Mouse (Mus musculus): ENCODE measurements around the gene Cradd.
A peak's percentile ranks its signal among the peaks of the same experiment; 100 is the strongest.

Gene Cradd

DNA sequence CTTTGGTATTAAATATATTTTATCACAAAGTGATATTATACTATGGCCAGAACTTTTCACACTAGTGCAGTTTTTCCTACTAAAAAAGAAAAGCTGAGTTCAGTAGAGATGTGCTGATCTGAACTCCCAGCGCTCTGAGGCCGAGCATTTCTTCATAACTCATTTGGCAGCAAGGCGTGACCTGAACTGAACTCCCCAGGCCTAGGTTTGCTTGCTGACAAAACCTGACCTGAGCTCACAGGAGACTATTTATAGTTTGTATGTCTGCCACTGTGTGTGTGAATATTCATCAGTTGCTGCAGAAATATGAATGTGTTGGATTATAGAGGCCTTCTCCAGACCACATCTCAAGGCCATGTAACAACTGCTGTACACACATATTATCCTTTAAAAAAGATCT, 63.5 kb downstream of the Cradd start:
- no peaks in the 10 kb centered on the region for H3K36me3 ChIP-seq (ENCODE audit: control insufficient read depth, insufficient read depth, low read length, poor library complexity, severe bottlenecking)
- DNase-seq (ENCODE audit: low read depth, low spot score) = no peak
- H3K27me3 ChIP-seq (ENCODE audit: control insufficient read depth, insufficient read depth, low read length, poor library complexity, severe bottlenecking) = no peaks in the 10 kb centered on the region

GRCm38 (mm10) chr10:95258471-95259155, 65.3 kb downstream of the Cradd start:
- DNase-seq (ENCODE audit: low read depth, low spot score) = no peak
- H3K36me3 ChIP-seq (ENCODE audit: control insufficient read depth, insufficient read depth, low read length, poor library complexity, severe bottlenecking) = no peaks in the 10 kb centered on the region
- no peaks in the 10 kb centered on the region for H3K27me3 ChIP-seq (ENCODE audit: control insufficient read depth, insufficient read depth, low read length, poor library complexity, severe bottlenecking)

GRCm38 (mm10) chr10:95257979-95258378, 66.0 kb downstream of the Cradd start:
- H3K36me3 ChIP-seq (ENCODE audit: control insufficient read depth, insufficient read depth, low read length, poor library complexity, severe bottlenecking) = no peaks in the 10 kb centered on the region
- DNase-seq (ENCODE audit: low read depth, low spot score) = peak; percentile 80
- H3K27me3 ChIP-seq (ENCODE audit: control insufficient read depth, insufficient read depth, low read length, poor library complexity, severe bottlenecking) = no peaks in the 10 kb centered on the region

- Histone ChIP-seq H3K36me3 (ENCODE audit: control insufficient read depth, insufficient read depth, low read length, poor library complexity, severe bottlenecking) (no peaks in the 10 kb centered on the region), H3K27me3 (ENCODE audit: control insufficient read depth, insufficient read depth, low read length, poor library complexity, severe bottlenecking) (no peaks in the 10 kb centered on the region)
- no peak for DNase-seq (ENCODE audit: low read depth, low spot score)
Measured at GRCm38 (mm10) chr10:95256095-95256494, 67.8 kb downstream of the Cradd start.

DNA sequence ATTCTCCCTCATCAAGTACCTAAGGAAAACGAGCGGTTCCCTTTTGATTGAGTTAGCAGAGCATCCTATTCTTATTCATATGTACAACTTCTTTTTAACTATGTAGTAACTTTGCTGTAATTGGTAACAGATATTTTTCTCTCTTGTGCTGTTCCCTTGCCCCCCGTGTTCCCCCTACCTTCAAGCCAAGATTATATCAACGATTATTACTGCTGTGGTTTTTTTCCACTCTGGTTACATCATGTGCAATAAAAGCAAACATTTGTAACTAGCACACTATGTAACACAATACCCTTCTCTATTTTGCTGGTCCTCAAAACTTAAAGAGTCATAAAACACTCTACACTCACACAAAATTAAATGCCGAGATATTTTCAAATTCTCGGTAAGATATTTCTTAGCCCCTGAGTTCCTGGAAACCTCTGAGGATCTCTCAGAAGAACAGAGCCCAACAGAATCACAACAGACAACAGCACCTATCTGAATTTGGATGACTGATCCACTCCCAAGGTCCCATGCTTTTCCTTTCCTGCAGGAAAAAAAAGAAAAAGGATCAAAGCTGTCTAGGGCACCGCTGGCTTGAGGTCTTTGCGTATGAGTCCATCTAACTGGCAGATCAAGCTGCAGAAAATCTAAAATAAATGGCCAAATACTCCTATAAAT, 68.8 kb downstream of the Cradd start:
- Histone ChIP-seq H3K27me3 (ENCODE audit: control insufficient read depth, insufficient read depth, low read length, poor library complexity, severe bottlenecking) (no peaks in the 10 kb centered on the region), H3K36me3 (ENCODE audit: control insufficient read depth, insufficient read depth, low read length, poor library complexity, severe bottlenecking) (no peaks in the 10 kb centered on the region)
- DNase-seq (ENCODE audit: low read depth, low spot score) = no peak

- no peak for DNase-seq (ENCODE audit: low read depth, low spot score)
- no peaks in the 10 kb centered on the region for H3K27me3 ChIP-seq (ENCODE audit: control insufficient read depth, insufficient read depth, low read length, poor library complexity, severe bottlenecking)
- no peaks in the 10 kb centered on the region for H3K36me3 ChIP-seq (ENCODE audit: control insufficient read depth, insufficient read depth, low read length, poor library complexity, severe bottlenecking)
Measured at GRCm38 (mm10) chr10:95254453-95255001, 69.4 kb downstream of the Cradd start.

GRCm38 (mm10) chr10:95254046-95254445, 69.9 kb downstream of the Cradd start:
- Histone ChIP-seq H3K36me3 (ENCODE audit: control insufficient read depth, insufficient read depth, low read length, poor library complexity, severe bottlenecking) (no peaks in the 10 kb centered on the region), H3K27me3 (ENCODE audit: control insufficient read depth, insufficient read depth, low read length, poor library complexity, severe bottlenecking) (no peaks in the 10 kb centered on the region)
- no peak for DNase-seq (ENCODE audit: low read depth, low spot score)

DNA sequence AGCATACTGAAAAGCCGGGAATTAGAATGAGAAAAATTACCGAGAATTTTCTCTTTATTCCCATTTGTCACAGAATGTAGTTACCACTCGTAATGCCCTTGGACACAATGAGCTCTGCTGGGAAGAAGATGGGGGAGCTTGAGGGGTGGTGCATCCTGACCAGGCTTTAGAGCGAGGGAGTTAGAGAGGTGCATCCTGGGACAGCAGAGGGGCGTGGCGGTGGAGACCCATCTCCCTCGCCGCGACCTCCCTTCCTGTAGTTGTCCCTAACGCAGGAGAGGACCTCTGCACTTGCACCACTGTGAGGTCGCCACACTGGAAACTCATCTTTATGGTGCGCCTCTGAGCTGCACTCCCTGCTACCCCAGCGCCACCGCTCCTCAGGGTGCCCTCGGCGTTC, 72.3 kb downstream of the Cradd start:
- DNase-seq (ENCODE audit: low read depth, low spot score) = no peak
- Histone ChIP-seq H3K36me3 (ENCODE audit: control insufficient read depth, insufficient read depth, low read length, poor library complexity, severe bottlenecking) (no peaks in the 10 kb centered on the region), H3K27me3 (ENCODE audit: control insufficient read depth, insufficient read depth, low read length, poor library complexity, severe bottlenecking) (no peaks in the 10 kb centered on the region)

- no peak for DNase-seq (ENCODE audit: low read depth, low spot score)
- H3K36me3 ChIP-seq (ENCODE audit: control insufficient read depth, insufficient read depth, low read length, poor library complexity, severe bottlenecking) = no peaks in the 10 kb centered on the region
- H3K27me3 ChIP-seq (ENCODE audit: control insufficient read depth, insufficient read depth, low read length, poor library complexity, severe bottlenecking) = no peaks in the 10 kb centered on the region
Measured at GRCm38 (mm10) chr10:95248362-95248761, 75.6 kb downstream of the Cradd start.

DNA sequence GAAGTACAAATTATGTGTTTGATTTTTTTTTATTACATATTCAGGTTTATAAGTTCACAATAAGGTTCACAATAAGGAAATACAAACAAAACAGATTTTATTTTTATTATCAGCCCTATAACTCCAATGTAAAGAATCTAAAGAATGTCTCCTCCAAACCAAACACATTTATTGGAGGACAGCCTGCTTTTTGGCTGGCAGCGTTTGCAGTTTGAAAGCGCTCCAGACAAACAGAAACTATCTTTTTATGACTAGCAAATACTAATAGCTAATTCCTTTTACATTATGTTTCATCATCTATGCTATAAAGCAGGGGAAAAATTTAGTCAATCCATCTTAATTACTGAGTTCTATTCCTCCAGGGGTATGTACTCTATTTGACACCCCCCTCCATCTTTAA, 77.2 kb downstream of the Cradd start:
- H3K36me3 ChIP-seq (ENCODE audit: control insufficient read depth, insufficient read depth, low read length, poor library complexity, severe bottlenecking) = no peaks in the 10 kb centered on the region
- no peaks in the 10 kb centered on the region for H3K27me3 ChIP-seq (ENCODE audit: control insufficient read depth, insufficient read depth, low read length, poor library complexity, severe bottlenecking)
- DNase-seq (ENCODE audit: low read depth, low spot score) = no peak

GRCm38 (mm10) chr10:95245680-95245982, 78.3 kb downstream of the Cradd start:
- Histone ChIP-seq H3K36me3 (ENCODE audit: control insufficient read depth, insufficient read depth, low read length, poor library complexity, severe bottlenecking) (no peaks in the 10 kb centered on the region), H3K27me3 (ENCODE audit: control insufficient read depth, insufficient read depth, low read length, poor library complexity, severe bottlenecking) (no peaks in the 10 kb centered on the region)
- DNase-seq (ENCODE audit: low read depth, low spot score) = no peak

DNA sequence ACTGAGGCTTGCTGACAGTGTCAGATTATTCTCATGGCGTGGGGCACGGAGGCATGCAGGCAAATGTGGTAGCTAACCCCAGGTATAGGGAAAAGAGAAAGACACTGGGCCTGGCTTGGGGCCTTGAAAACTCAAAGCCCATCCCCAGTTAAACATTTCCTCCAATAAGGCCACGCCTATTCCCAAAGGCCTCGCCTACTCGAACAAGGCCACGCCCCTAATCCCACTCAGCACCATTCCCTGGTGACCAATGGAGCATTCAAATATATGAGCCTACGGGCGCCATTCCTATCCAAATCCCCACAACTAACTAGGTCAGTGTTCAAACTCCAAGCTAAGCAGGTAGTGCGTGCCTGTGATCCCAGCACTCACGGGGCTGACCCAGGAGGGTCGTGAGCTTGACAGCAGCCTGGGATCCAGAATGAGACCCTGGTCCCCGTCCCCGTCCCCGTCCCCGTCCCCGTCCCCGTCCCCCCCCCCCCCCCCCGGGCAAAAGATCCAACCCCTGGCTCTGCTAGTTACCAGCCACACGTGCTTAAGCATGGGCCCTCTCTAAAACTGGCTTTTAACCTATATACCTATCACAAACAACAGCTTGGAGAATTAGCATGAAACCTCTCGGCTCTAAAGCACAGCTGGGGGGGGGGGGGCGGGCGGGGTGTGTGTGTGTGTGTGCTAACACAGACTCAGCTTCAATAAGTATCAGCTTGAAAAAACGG, 78.8 kb downstream of the Cradd start:
- no peak for DNase-seq (ENCODE audit: low read depth, low spot score)
- Histone ChIP-seq H3K27me3 (ENCODE audit: control insufficient read depth, insufficient read depth, low read length, poor library complexity, severe bottlenecking) (no peaks in the 10 kb centered on the region), H3K36me3 (ENCODE audit: control insufficient read depth, insufficient read depth, low read length, poor library complexity, severe bottlenecking) (no peaks in the 10 kb centered on the region)

DNA sequence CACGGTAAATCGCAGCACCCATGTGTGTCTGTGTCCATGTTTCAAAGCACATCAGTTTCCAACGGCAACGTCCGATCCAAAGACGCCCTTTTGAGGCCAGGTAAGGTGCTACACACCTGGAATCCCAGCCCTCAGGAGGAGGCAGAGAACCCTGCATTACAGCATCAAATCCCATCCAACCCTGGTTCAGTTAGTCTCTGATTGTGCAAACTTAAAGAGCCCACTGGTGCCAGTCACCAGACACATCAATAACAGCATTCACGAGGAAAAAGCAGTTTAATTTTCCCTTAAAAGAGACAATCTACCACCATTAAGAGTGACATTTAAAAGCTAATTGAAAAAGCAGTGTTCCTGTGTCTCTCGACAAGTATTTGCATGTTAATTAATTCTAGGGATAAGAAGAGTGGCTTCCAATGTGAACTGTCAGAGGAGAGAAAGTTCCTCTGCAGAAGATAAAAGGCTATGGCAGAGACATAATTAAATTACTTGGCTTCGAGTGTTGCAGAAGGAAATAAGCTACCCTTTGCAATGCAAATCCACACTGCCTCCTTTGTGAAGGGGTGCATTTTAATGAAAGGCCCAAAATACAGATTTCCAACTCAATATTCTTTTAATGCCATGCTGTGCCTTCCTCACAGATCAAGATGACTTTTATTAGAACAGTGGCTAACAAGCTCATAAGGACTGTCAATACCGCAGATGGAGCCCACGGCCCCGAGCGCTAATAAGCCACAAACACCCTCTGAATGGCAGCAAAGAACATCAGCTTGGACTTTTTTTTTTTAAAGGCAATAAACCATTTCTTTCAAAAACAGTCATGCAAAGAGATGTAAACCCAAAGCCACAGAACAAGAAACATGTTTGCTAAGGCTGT, 84.5 kb downstream of the Cradd start:
- DNase-seq (ENCODE audit: low read depth, low spot score) = no peak
- Histone ChIP-seq H3K36me3 (ENCODE audit: control insufficient read depth, insufficient read depth, low read length, poor library complexity, severe bottlenecking) (no peaks in the 10 kb centered on the region), H3K27me3 (ENCODE audit: control insufficient read depth, insufficient read depth, low read length, poor library complexity, severe bottlenecking) (no peaks in the 10 kb centered on the region)

DNA sequence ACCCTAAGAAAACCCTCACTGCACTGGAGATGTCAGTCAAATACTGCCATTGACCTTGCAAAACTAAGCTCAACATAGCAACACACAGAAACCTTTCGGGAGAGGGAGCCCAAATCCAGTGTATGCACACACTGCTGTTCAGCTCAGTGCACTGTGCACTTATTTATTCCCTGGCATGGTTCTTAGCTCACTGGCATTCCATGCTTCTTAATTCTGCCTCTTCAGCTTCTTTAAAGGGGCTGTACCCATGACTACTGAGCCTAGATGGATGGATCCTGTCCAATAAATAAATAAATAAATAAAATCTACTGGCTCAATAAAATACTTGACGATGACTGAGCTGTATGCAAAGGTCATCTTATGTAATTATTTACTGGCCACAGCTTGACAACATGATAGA, 85.3 kb downstream of the Cradd start:
- Histone ChIP-seq H3K36me3 (ENCODE audit: control insufficient read depth, insufficient read depth, low read length, poor library complexity, severe bottlenecking) (no peaks in the 10 kb centered on the region), H3K27me3 (ENCODE audit: control insufficient read depth, insufficient read depth, low read length, poor library complexity, severe bottlenecking) (no peaks in the 10 kb centered on the region)
- no peak for DNase-seq (ENCODE audit: low read depth, low spot score)

Measured in splenic B cell, adult 2 months (primary cell).